11 mouse cellular contexts compared by ENCODE assay signal in the genomic region with DNA sequence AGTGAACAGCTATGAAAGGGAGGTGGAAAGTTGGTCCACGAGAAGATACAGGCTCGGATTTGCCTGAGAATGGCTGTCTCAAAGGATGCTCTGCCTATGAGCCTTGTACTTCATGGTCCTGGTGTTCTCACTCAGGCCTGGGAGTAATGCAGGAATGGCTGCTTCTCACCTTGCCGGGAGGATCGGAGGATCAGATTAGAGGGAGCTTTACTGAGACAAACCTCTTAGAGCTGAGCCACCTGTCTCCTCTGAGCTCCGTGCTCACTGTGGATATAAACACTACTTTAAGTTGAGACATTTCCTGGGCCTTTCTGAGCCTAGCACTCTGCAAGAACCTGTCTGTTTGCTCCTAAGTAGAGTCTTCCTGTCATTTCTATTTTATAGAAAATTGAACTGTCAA. TPM values are rescaled to one million over a fixed set of nuclear protein-coding genes. Genes with fewer than 3 reads are reported as not detected.
"Had no signal": no experiment of that assay in that cellular context is flagged by ENCODE, and none has a peak within 500 bp of the region (broad histone marks: within the 10 kb centered on the region; RNA-seq: fewer than 3 reads in every experiment).

No protein-coding gene starts in this region.

- DNase-seq: right cerebral cortex, adult 18-20 months; right cerebral cortex, postnatal 14 days; right cerebral cortex, postnatal 4 days; spleen, adult 18-20 months; thymus, adult 18-20 months; thymus, adult 2 months; thymus, postnatal 14 days; thymus, postnatal 25 days; thymus, postnatal 36 days; thymus, postnatal 4 days had no signal

RNA-seq across cellular contexts. Expression of gene Cdhr1, which starts 3.4 kb away (rescaled TPM):
- total RNA-seq: neutrophil, adult 5-6 weeks had no signal

RNA-seq across cellular contexts. Expression of gene 2610528A11Rik, which starts 12.3 kb away (rescaled TPM):
- total RNA-seq: neutrophil, adult 5-6 weeks had no signal

RNA-seq across cellular contexts. Expression of gene Lrit2, which starts 33.8 kb away (rescaled TPM):
- total RNA-seq: neutrophil, adult 5-6 weeks had no signal

RNA-seq across cellular contexts. Expression of gene Lrit1, which starts 46.9 kb away (rescaled TPM):
- total RNA-seq: neutrophil, adult 5-6 weeks had no signal
